Mouse (Mus musculus) left cerebral cortex, adult 8-10 months (tissue): ENCODE measurements around the gene Tcea3. TPM values are rescaled to one million over a fixed set of nuclear protein-coding genes. Genes with fewer than 3 reads are reported as not detected.
A peak's percentile ranks its signal among the peaks of the same experiment; 100 is the strongest.

Experiments
- DNase-seq, 2 experiments: peaks; one replicate each; pipeline ENCODE4 v3.0.0; 2022; ENCODE audit warnings: low spot score in 2 of 2
- total RNA-seq, 4 experiments: library from RNA; stranded (reverse); gene quantifications; 2 replicates each; pipeline ENCODE4 v1.2.4; 2022

Tcea3 gene
- total RNA-seq, 4 experiments from 2014 or later: 0.52 to 0.93 (median 0.70) TPM

DNA sequence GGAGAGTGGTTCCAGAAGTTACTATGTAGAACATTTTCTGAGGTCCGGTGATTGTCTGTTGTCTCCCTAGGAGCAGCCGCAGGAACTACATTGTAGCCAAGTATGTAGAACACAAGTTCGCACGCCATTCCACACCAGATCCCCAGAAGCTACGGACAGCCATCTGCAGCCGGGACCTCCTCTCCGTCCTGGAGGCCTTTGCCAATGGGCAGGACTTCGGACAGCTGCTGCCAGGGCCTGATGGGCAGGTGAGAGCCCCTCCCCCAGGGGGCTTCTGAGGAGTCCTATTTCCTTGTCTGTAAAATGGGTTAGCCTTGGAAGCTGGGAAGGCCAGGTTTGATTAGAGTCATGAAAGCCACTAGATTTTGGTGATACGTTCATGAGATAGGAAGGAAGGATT is 8.4 kb upstream of the Tcea3 start:
- DNase-seq: no peak

DNA sequence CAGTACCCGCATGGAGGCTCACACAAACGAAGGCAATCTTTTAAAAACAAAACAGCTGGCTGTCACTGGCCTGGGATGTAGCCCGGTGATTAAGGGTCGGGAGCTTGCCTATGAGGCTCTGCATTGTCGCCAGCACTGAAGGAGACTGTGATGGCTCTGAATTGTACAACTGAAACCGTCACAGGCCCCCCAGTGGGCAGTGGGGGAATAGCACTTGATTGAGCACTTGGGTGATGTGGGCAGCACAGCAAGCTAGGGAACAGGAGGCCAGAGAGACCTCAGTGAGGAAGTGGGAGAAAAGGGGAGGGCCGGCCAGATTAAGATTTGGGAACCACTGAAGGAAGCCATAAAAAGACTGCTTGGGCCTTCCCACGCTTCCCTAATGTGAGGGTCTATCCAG is 7.9 kb upstream of the Tcea3 start:
- DNase-seq: peak; percentile 35 to 65

DNA sequence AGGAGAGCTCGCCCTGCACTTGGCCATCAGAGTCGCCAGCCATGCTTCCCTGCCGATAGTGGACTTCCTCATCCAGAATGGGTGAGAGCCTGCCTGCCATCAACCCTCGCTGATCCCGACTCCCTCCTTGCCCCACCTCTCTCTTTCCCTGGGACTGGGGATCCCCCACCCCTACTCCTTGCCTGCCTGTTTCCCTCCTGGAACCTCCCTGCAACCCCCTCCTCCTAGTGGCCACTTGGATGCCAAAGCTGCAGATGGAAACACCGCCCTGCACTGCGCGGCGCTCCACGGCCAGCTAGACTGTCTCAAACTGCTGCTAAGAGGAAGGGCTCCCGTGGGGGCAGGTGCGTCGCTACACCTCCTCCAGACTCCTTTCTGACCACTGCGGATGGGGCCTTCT is 7.4 kb upstream of the Tcea3 start:
- no peak for DNase-seq

DNA sequence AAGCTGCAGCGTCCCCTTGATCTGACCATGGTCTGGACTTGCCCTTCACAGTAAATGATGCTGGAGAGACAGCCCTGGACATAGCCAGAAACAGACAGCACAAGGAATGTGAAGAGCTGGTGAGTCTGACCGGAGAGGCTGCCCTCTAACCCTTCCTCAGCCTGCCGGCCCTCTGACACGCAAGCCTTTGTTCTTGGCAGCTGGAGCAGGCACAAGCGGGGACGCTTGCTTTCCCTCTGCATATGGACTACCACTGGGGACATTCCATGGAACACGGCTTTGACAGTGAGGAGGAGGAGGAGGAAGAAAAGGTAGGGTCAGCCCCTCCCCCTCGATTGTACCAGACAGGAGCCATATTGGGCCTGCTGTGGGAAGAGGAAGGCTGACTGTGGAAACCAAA is 6.6 kb upstream of the Tcea3 start:
- no peak for DNase-seq

DNA sequence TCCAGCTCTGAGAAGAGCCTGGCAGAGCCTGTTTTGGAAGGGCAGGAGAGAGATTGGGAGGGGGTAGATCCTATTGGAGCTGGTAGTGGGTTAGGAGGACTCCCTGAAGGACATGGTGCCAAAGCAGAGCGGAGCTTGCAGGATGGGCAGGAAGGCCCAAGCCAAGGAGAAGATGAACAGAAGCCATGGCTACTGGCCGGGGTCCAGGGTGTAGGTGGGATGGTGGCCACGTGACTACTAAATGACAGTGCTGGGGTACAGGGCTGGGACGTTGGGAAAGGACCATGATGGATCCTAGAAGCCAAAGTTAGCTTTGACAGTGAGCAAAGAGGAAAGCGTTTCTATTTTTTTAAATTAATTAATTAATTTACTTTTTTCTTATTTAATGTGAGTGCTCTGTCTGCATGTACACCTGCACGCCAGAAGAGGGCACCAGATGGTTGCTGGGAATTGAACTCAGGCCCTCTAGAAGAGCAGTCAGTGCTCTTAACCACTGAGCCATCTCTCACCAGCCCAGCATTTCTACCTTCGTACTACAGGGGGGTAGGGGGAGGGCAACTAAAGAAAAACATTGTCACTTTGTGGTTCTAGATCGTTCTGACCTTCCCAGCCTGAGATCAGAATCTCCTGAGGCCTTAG is 5.3 kb upstream of the Tcea3 start:
- DNase-seq: no peak

DNA sequence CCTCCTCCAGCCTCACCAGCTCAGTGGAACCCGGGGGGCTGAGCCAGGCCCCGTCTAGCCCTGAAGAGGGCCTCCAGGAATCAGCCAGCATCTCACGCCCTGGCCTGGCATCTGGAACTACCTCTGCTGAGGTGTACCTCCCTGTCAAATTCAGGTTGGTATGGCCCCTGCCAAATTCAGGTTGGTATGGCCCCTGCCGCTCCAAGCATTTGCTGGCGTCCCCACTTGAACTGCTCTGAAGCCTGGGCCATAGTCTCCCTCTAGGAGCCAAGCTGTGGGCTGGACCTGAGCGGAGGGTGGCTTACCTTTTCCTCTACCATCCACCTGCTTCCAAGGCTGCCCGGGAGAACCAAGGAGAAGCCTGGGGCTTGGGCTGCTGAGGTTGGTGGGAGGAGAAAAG is 4.8 kb upstream of the Tcea3 start:
- DNase-seq: no peak

DNA sequence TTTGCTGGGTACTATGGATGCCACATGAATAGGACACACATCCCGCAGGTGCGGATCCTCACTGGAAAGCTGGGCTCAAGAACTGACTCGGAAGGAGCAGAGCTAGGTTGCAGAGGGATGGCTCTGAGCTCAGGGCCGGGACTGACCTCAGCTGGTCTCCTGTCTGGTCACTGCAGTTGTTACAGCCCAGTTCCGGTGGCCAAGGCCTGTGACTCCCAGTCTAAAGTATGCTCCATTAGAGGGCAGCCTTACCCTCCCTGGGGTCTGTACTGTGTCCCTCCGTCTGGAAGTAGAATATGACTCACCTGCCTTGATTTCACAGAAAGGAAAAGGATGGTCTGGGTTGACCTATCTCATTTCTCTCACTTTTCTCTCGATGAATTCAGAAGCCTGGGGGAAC is 3.3 kb upstream of the Tcea3 start:
- DNase-seq: no peak

DNA sequence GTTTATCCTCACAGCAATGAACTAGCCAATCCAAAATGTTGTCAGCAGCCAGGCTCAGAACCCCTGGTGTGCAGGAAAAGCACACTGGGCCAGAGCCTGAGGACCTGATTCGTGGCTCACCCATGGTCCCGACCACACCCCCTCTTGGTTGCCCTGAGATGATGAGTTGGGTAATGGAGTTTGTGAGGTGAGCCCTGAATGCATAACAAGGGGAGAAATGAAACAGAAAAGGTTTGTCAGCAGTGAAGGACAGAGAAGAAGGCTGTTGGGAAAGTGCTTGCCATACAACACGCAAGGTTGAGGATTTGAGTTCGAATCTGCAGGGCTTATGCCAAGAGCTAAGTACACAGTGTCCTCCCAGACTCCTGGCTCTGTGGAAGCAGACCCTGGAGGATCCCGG is 1.8 kb upstream of the Tcea3 start:
- no peak for DNase-seq

DNA sequence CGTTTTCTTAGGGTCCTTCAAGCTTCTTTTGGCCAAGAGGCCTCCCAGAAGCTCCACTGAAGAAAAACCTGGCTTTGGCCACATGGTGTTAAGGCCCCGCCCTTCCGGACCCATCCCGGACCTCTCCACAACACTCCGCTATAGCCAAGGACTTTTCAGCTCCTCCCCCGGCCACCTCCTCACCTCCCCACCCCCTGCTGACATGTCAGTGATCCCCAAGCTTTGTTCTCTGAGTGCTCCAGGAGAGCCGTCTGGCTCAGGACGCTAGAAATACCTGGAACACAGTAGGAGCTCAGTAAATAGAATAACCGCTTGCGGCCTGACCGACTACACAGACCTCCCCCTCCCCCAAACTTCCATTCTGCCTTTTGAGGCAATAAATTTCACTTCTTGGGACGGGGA is 960 bp upstream of the Tcea3 start:
- DNase-seq: no peak

DNA sequence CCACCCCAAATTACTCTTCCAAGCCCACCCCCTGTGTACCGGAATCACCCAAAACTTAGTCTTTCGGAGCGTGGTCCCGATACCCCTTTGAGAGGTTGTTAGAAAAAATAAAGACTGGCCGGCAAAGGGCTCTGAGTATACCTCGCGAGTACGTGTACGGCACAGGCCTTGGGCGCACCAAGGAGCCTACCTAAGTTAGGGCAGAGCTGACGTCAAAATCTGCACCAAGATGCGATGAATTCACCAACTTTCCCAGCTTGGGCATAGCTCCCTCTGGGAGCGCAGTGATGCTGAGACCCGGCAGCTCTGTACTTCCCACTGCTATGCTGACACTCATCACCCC is 172 bp upstream of the Tcea3 start:
- DNase-seq: no peak

DNA sequence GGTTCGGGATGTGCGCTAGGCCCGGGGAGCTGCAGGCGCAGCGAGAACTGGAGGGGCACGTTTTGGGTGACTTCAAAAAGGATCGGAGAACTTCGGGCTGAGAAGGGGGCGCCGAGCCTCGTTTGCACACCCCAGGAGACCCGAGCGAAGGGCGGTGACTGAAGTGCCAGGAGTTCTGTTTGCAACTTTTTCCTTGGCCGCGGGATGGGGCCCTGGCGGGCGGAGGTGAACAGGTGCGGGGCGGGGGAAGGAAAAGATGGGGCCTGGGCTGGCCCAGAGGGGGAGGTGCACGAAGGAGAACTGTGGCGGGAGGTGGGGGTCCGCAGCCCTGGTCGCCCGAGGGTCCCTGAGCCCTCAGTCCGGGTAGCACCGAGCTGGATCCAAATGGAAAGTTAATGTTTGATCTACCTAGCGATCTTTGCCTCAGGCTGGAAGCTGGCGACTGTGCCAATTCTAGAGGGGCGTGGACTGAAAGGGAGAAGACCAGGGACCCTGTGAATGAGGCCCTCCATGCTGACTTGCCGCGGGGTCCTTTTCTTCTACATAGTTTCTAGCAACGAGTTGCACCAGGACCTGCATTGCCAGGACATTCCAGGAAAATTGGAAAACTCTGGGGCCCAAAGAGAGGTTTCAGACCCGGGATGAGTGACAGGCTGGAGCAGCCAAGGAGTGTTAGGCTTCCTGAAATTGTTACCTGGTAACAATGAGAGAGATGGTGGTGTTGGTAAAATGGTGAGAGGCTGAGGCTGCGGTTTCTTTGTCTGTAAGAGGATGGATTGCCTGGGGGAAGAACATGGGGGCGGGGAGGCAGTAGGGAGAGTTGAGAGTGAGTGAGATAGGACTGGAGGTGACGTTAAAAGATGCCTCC is 1.2 kb downstream of the Tcea3 start:
- no peak for DNase-seq

DNA sequence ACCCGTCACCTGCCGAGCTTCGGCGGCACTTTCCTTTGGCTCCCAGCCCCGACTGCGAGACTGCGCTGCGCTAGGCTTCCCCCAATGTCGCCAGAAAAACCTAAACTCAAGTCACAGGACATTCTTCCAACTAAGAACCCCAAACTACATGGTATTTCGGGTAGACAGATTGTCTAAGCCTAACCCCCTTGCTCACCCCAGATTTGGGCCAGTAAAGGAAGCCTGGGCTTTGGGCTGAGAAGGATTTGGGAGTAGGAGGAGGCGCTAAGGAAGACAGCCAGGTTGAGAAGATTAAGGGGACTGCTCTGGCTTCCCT is 1.8 kb downstream of the Tcea3 start:
- DNase-seq: no peak

DNA sequence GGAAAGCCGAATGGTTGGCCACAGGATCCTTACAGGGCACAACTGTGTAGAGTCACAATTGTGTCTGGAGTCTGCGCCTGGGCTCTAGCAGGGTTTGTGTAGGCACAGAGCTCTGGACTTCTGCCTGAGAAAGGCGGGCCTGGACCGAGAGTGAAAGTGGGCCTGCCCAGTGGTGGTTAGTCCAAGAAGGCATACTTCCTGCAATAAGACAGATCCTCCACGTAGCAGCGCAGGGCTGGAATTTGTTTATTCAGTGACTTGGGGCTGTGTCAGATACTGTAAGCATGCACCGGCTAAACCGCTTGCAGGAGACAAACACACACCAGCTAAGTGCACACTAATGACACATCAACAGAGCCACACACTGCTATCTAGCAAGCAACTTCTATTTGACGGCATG is 2.3 kb downstream of the Tcea3 start:
- DNase-seq: no peak

DNA sequence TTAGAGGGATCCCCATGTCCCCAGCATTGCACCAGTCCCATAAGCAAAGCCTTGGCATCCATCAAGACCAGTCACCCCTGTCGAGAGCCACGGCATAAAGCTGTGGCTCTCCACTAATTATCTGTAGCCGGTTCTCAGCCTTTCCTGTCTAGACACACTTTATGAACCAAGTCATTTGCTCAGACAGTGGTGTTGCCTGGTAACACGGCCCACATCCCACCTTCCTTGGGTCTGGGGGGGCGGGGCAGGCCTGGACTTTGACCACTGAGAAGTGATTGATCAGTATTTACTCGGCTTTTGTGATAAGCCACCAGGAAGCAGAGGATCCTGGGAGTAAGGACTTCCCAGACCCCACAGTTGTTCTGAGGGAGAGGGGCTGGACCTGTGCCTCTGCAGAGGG is 8.4 kb downstream of the Tcea3 start:
- no peak for DNase-seq

DNA sequence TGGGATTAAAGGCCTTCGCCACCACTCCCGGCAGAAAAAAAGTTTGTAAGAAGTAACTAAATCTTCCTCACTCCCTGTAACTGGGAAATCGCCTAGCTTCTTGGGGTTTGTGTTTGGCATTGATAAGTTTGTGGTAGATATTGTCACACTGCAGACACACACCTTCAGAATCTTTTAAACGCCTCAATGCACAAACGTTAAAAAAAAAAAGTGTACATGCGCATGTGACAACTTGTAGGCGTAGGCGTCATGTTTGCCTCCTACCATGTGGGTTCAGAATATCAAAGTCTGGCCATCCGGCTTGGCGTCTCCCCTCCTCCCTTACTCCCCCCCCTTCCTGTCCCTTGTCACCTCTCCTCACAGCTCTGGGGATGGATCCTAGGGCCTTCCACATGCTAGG is 9.2 kb downstream of the Tcea3 start:
- DNase-seq: no peak

DNA sequence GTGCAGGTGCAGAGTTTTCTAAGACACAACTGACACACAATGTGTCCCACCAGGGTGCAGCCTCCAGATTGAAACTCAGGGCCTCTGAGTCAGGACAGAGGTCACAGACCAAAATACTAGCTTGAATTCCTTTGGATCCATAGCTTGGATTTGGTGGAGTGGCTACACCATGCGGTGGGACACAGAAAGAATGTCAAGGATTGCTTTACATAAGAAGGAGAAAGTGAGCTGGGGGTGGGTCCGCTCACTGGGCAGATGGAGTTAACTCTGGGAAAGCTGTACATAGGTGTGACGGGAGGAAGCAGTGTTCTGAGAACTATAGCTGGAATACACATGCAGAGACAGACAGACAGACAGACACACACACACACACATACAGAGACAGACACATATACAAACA is 12.4 kb downstream of the Tcea3 start:
- DNase-seq: no peak

DNA sequence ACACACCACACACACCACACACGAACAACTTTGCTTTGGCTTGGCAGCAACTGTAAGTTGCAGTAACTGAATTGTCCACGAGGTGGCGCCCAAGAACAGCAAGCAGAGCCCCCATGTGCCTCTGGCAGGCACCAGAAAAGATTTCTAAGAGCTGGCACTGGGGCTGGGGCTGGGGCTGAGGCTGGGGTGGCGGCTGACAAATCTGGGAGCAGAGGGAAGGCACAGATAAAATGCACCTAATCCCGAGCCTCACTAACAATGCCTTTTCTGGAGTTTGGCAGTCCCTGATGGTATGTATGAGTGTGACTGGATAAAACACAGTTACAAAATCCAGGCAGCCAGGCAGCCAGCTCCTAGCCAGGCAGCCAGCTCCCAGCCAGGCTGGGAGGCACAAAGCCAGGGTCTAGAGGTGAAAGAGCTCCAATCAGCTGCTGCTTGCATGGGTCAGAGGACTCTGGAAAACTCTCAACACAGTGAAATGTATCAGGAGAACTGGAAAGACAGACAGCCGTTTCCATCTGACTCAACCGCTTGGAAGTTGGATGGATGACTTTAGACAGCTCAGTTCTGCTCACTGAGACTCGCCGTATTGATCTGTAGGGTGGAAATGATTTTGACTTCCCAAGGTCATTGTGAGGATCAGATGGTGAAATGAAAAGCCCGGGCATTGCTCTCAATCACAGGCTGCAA is 13.1 kb downstream of the Tcea3 start:
- peak in 1 of 2 experiments; percentile 71 for DNase-seq

DNA sequence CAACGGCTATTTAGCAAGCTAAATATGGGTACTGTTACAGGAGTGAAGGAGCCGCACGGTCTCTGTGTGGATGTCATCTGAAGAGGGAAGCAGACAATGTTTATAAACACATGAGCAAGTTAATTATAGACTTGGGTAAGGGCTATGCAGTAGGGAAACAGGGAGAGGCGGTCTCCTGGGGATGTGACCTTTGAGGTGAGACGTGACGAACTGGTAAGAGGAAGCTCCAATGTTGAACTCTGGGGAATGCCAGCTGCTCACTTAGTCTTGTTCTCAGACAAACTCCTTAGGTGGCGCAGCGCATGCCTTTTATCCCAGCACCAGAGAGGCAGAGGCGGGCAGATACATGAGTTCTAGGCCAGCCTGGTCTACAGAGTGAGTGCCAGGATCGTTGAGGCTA is 14.4 kb downstream of the Tcea3 start:
- DNase-seq: no peak

DNA sequence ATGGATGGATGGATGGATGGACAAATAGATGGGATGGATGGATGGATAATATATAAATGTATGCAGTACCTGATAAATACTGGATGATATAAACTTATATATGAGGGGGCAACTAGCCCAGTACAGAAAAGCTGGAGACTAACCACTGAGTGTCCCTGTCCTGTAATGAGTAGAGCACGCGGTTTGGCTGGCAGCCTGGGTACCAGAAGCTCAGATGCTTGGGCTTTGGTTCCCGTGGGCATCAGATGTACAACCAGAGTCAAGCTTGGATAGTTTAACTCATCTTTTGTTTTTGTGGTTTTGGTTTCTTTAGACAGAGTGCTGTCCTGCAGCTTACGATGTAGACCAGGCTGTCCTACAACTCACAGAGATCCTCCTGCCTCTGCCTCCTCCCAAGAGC is 16.0 kb downstream of the Tcea3 start:
- DNase-seq: no peak

DNA sequence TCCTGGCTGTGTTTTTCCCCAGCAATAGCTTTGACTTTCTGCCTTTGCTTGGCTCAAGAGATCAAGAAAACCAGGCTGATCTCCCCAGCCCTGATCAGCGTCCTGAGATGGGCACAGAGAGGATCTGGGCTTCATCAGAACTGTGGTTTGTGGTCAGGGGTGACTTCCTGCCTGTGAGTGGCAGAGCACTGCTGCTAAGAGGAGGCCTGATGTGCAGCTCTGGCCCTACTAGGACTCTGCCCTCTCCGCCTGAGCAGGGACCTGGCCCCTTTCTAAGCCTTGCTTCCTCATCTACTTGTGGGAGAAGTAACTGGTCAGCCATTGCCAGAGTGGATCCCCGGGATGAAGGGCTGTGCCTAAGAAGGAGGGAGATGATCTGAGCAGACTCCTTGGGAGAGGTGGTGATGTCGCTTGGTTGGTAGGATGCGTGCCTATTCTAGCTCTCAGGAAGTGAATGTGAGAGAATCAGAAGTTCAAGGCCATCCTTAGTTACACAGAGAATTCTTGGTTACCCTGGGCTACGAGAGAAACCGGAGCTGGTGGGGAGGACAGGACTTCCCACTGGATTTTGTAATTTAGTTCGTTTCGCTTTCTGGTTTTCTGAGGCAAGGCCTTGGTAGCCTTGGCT is 19.3 kb downstream of the Tcea3 start:
- DNase-seq: no peak

DNA sequence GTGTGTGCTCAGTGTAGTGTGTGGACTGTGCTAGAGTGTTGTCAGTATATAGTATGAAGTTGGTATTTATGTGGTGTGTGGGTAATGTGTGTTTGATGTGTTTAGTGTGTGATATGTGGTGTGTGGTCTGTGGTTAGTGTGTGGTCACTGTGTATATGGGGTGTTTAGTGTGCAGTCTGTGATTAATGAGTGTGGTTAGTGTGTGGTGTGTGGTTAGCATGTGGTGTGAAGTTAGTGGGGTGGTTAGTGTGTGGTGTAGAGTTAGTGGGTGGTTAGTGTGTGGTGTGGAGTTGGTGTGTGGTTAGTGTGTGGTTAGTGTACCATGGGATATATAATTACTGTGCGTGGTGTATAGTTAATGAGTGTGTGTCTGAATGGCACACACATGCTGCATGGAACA is 21.4 kb downstream of the Tcea3 start:
- DNase-seq: no peak

DNA sequence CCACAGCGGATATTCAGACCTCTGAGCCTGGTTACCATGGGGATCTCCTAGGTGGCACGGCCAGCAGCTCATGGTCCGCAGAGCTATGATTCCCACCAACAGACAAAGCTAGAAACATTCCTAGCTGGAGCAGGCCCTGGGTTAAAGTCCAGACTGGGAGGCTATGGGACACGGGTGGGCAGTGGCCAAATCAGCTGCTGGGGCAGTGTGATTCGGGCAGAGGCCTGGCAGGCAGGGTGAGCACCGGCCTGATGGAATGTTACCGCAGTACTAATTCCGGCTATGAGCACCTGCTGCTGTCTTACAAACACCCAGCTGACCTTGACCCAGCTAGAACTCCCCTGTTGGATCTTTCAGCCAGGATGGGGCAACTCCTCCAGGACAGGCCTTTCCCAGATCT is 23.1 kb downstream of the Tcea3 start:
- DNase-seq: no peak
